Mouse (Mus musculus) retina, postnatal 7 days (tissue): ENCODE data around the gene Pknox1.

Source experiments
- DNase-seq: peaks from one replicate; pipeline ENCODE4 v3.0.0-alpha.2; 2012; ENCODE audit warnings: low read depth, low spot score

Gene Pknox1

GRCm38 (mm10) chr17:31652152-31652551 lies 87.6 kb downstream of the Pknox1 start:
- DNase-seq, result no peak

DNA sequence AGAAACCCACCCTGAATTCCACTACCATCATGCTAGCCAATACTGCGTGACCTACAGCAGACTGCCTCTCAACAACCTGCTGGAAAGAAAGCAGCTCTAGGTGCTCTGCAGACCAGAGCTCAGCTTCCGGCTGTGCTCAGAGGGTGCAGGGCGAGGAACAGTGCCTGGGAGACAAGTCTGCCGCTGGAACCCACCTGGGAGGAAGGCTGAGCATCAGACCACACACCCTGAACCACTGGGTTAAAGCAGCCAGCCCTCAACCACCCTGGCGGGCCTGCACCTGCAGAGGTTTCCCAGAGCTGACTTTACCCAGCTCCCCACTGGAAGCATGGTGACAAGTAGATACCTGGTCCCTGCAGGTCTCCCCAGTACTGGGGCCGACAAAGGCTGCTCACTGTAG lies 88.7 kb downstream of the Pknox1 start:
- DNase-seq, result no peak

DNA sequence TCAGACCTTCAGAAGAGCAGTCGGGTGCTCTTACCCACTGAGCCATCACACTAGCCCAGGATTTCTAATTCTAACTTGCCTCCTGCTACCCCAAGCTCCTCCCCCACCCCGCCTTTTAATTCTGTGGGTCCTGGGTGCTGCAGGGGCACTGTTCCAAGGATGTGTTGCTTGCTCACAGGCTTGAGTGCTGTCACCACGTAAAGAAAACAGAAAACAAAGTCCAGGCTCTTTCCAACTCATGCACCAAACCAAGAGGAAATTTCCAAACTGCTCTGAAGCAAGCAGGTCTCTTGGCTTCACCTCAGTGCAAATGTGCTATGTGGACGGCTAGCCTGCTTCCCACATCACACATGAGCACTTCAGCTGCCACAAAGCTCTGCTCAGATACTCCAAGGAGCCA lies 90.8 kb downstream of the Pknox1 start:
- DNase-seq, result no peak

DNA sequence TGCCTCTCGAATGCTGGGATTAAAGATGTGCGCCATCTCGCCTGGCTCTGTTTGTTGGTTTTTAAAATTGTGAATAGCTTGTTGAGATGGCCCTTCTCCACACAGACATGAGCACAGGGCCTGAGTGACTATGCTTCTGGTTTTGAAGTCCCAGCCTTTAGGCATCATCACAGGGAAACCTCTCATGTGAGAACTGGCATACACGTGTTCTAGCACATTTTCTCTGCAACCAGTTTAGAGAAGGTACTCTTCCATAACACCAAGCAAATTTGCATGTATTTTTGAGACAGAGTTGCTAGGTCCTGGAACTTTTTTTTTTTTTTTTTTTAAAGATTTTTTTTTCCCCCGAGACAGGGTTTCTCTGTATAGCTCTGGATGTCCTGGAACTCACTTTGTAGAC lies 92.1 kb downstream of the Pknox1 start:
- no peak for DNase-seq
